Mouse (Mus musculus): ENCODE results near the gene Rwdd1. TPM values are rescaled to one million over a fixed set of nuclear protein-coding genes. Genes with fewer than 3 reads are reported as not detected.
"Not testable (repeated sequence)": the region's sequence is repeated elsewhere in the genome, so short reads cannot be mapped to it uniquely, and the experiment has no call there.

The Rwdd1 gene
- polyA plus RNA-seq, 1 experiment from 2014 or later = 176 TPM

DNA sequence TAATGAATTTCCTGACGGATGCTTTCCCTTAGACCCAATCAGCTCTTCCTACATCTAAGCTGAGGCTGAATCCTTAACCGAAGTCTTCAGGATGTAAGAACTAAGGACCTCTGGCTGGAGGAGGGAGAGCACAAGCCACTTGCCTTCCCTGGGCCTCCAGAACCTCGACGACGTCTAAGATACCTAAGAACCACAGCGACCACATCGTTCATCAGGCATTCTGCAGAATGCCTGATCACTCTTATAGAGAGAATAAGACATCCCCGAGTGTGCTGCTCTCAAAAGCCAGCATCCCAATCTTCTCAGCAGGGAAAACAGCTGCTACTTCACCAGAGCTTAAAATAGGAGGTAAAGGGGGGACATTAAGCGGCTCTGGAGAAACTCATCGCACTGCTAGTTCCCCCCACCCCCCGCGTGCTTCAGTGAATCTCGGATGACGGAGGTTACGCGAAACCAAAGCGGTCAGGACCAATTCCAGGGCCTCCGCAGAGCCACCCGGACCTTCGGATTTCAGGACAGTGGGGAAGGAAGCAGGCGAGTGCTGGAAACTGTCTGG lies 600 bp downstream of the Rwdd1 start:
- Histone ChIP-seq H3K36me3 (ENCODE audit: control insufficient read depth, insufficient read depth, low read length) (no peaks in the 10 kb centered on the region), H3K27me3 (ENCODE audit: control insufficient read depth, insufficient read depth, low read length) (no peaks in the 10 kb centered on the region), H3K4me1 (replicated peaks; ENCODE audit: control insufficient read depth, insufficient read depth, low read length) (no peaks in the 10 kb centered on the region), H3K27ac (ENCODE audit: low read depth, low read length) (peak overlapping the region; percentile 91), H3K4me3 (ENCODE audit: low read depth, low read length) (peak overlapping the region; percentile 89), H3K9me3 (ENCODE audit: control insufficient read depth, low read length) (no peaks in the 10 kb centered on the region), H3K9ac (ENCODE audit: low read depth, low read length) (peak overlapping the region; percentile 91), H3K4me2 (replicated peaks; ENCODE audit: low read depth, low read length) (peak overlapping the region; percentile 61)
- DNase-seq (ENCODE audit: low spot score) (no peak), ATAC-seq (ENCODE audit: low FRiP score) (no peak)
- WGBS = under 1% methylated on average over 21 of the region's 21 CpGs

DNA sequence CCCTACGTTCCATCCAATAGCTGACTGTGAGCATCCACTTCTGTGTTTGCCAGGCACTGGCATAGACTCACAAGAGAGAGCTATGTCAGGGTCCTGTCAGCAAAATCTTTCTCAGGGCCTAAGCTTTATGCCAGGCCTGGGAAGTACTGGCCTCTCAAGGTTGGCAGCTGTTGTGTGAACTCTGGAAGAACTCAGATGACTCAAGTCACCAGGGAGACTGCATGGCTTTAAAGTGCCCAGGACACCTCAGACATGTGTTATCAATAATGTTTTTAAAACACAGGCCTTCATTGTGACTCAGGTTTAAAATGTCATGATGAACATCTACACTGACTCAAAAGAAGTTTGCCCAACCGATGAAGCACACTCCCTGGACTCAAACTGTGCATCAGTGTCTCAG lies 6.2 kb downstream of the Rwdd1 start:
- no peak overlapping the region for H3K9ac ChIP-seq (ENCODE audit: low read depth, low read length)
- H3K4me2 ChIP-seq (replicated peaks; ENCODE audit: low read depth, low read length) = no peak overlapping the region
- H3K4me1 ChIP-seq (replicated peaks; ENCODE audit: control insufficient read depth, insufficient read depth, low read length) = no peaks in the 10 kb centered on the region
- ATAC-seq (ENCODE audit: low FRiP score) (no peak), DNase-seq (ENCODE audit: low spot score) (no peak)
- 85% methylated on average over 2 of the region's 2 CpGs for whole genome bisulfite sequencing
- H3K27me3 ChIP-seq (ENCODE audit: control insufficient read depth, insufficient read depth, low read length) = no peaks in the 10 kb centered on the region
- H3K4me3 ChIP-seq (ENCODE audit: low read depth, low read length) = no peak overlapping the region
- no peak overlapping the region for H3K27ac ChIP-seq (ENCODE audit: low read depth, low read length)
- H3K9me3 ChIP-seq (ENCODE audit: control insufficient read depth, low read length) = no peaks in the 10 kb centered on the region
- no peaks in the 10 kb centered on the region for H3K36me3 ChIP-seq (ENCODE audit: control insufficient read depth, insufficient read depth, low read length)

DNA sequence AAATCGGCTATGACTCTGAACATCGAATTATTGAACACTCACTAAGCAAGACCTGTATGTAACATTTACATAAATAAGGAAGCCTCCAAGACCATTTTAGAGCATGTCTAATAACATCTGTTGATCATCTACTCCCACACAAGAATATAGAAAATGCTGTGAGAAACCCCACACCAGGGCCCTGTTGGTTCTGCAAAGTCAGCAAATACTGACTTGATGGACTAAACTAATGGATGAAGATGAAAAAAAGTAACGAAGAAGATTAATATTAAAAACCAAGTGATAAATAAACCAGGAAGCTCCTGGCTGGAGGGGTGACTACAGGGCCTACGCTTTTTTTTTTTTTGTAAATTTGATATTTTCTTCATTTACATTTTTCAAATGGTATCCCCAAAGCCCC lies 6.8 kb downstream of the Rwdd1 start:
- Histone ChIP-seq H3K4me3 (ENCODE audit: low read depth, low read length) (no peak overlapping the region), H3K4me1 (replicated peaks; ENCODE audit: control insufficient read depth, insufficient read depth, low read length) (no peaks in the 10 kb centered on the region), H3K9me3 (ENCODE audit: control insufficient read depth, low read length) (no peaks in the 10 kb centered on the region), H3K27ac (ENCODE audit: low read depth, low read length) (no peak overlapping the region), H3K36me3 (ENCODE audit: control insufficient read depth, insufficient read depth, low read length) (no peaks in the 10 kb centered on the region), H3K4me2 (replicated peaks; ENCODE audit: low read depth, low read length) (no peak overlapping the region), H3K9ac (ENCODE audit: low read depth, low read length) (no peak overlapping the region), H3K27me3 (ENCODE audit: control insufficient read depth, insufficient read depth, low read length) (no peaks in the 10 kb centered on the region)
- DNase-seq (ENCODE audit: low spot score) = no peak
- WGBS = 96% methylated on average over 4 of the region's 4 CpGs
- no peak for ATAC-seq (ENCODE audit: low FRiP score)

GRCm38 (mm10) chr10:33998397-33998796 lies 21.0 kb downstream of the Rwdd1 start:
- H3K27ac ChIP-seq (ENCODE audit: low read depth, low read length) = no peak overlapping the region
- H3K4me2 ChIP-seq (replicated peaks; ENCODE audit: low read depth, low read length) = no peak overlapping the region
- no peak for ATAC-seq (ENCODE audit: low FRiP score)
- no peak overlapping the region for H3K4me3 ChIP-seq (ENCODE audit: low read depth, low read length)
- H3K4me1 ChIP-seq (replicated peaks; ENCODE audit: control insufficient read depth, insufficient read depth, low read length) = no peaks in the 10 kb centered on the region
- H3K9me3 ChIP-seq (ENCODE audit: control insufficient read depth, low read length) = no peaks in the 10 kb centered on the region
- H3K27me3 ChIP-seq (ENCODE audit: control insufficient read depth, insufficient read depth, low read length) = no peaks in the 10 kb centered on the region
- H3K36me3 ChIP-seq (ENCODE audit: control insufficient read depth, insufficient read depth, low read length) = no peaks in the 10 kb centered on the region; the same call in 1 of the 2 replicates
- DNase-seq (ENCODE audit: low spot score) = no peak
- no peak overlapping the region for H3K9ac ChIP-seq (ENCODE audit: low read depth, low read length)

- not testable (repeated sequence) for H3K36me3 ChIP-seq (ENCODE audit: control insufficient read depth, insufficient read depth, low read length); DNase-seq (ENCODE audit: low spot score); H3K27me3 ChIP-seq (ENCODE audit: control insufficient read depth, insufficient read depth, low read length); H3K9me3 ChIP-seq (ENCODE audit: control insufficient read depth, low read length); H3K27ac ChIP-seq (ENCODE audit: low read depth, low read length); H3K9ac ChIP-seq (ENCODE audit: low read depth, low read length); H3K4me1 ChIP-seq (replicated peaks; ENCODE audit: control insufficient read depth, insufficient read depth, low read length); H3K4me2 ChIP-seq (replicated peaks; ENCODE audit: low read depth, low read length); ATAC-seq (ENCODE audit: low FRiP score); H3K4me3 ChIP-seq (ENCODE audit: low read depth, low read length)
- WGBS = 91% methylated on average over 6 of the region's 8 CpGs
Measured at GRCm38 (mm10) chr10:33996686-33997085, 22.7 kb downstream of the Rwdd1 start.

- H3K4me1 ChIP-seq (replicated peaks; ENCODE audit: control insufficient read depth, insufficient read depth, low read length) = no peaks in the 10 kb centered on the region
- ATAC-seq (ENCODE audit: low FRiP score) (peak; percentile 69), DNase-seq (ENCODE audit: low spot score) (peak; percentile 82)
- no peak overlapping the region for H3K4me2 ChIP-seq (replicated peaks; ENCODE audit: low read depth, low read length)
- no peaks in the 10 kb centered on the region for H3K36me3 ChIP-seq (ENCODE audit: control insufficient read depth, insufficient read depth, low read length)
- no peak overlapping the region for H3K9ac ChIP-seq (ENCODE audit: low read depth, low read length)
- no peaks in the 10 kb centered on the region for H3K9me3 ChIP-seq (ENCODE audit: control insufficient read depth, low read length)
- H3K4me3 ChIP-seq (ENCODE audit: low read depth, low read length) = no peak overlapping the region
- no peaks in the 10 kb centered on the region for H3K27me3 ChIP-seq (ENCODE audit: control insufficient read depth, insufficient read depth, low read length)
- H3K27ac ChIP-seq (ENCODE audit: low read depth, low read length) = no peak overlapping the region
- 24% methylated on average over 4 of the region's 4 CpGs for WGBS
Measured at GRCm38 (mm10) chr10:33986771-33987170, 32.7 kb downstream of the Rwdd1 start.

- no peak for DNase-seq (ENCODE audit: low spot score)
- Histone ChIP-seq H3K36me3 (ENCODE audit: control insufficient read depth, insufficient read depth, low read length) (no peaks in the 10 kb centered on the region), H3K9me3 (ENCODE audit: control insufficient read depth, low read length) (0 out of 2 replicates have a peak, but pooled peaks cover under 1% of the 10 kb centered on the region), H3K27me3 (ENCODE audit: control insufficient read depth, insufficient read depth, low read length) (no peaks in the 10 kb centered on the region), H3K4me1 (replicated peaks; ENCODE audit: control insufficient read depth, insufficient read depth, low read length) (no peaks in the 10 kb centered on the region), H3K4me2 (replicated peaks; ENCODE audit: low read depth, low read length) (no peak overlapping the region), H3K27ac (ENCODE audit: low read depth, low read length) (no peak overlapping the region), H3K4me3 (ENCODE audit: low read depth, low read length) (no peak overlapping the region), H3K9ac (ENCODE audit: low read depth, low read length) (no peak overlapping the region)
- no peak for ATAC-seq (ENCODE audit: low FRiP score)
- WGBS = 94% methylated on average over 7 of the region's 7 CpGs
Measured at GRCm38 (mm10) chr10:33974781-33975494, 44.5 kb downstream of the Rwdd1 start.

DNA sequence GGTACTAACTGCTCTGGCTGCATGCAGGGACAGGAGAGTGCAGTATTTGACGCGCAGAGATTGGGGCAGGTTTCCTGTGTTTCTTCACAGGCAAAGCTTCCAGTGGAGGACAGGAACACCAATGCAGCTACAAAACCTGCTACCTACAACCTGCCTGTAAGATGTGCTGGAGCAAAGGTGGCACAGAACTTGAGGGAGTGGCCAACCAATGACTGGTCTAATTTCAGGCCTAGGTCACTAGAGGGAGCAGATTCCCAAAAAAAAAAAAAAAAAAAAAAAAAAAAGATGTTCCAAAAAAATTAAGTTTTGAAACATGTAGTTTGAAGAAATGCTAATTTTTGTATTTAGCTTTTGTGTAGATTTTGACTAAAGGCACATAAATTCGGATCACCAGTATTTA lies 66.9 kb downstream of the Rwdd1 start:
- no peaks in the 10 kb centered on the region for H3K27me3 ChIP-seq (ENCODE audit: control insufficient read depth, insufficient read depth, low read length)
- H3K4me1 ChIP-seq (replicated peaks; ENCODE audit: control insufficient read depth, insufficient read depth, low read length) = no peaks in the 10 kb centered on the region
- H3K4me2 ChIP-seq (replicated peaks; ENCODE audit: low read depth, low read length) = no peak overlapping the region
- H3K4me3 ChIP-seq (ENCODE audit: low read depth, low read length) = no peak overlapping the region
- H3K36me3 ChIP-seq (ENCODE audit: control insufficient read depth, insufficient read depth, low read length) = no peaks in the 10 kb centered on the region
- DNase-seq (ENCODE audit: low spot score) = no peak
- H3K27ac ChIP-seq (ENCODE audit: low read depth, low read length) = no peak overlapping the region
- H3K9ac ChIP-seq (ENCODE audit: low read depth, low read length) = no peak overlapping the region
- ATAC-seq (ENCODE audit: low FRiP score) = no peak
- no peaks in the 10 kb centered on the region for H3K9me3 ChIP-seq (ENCODE audit: control insufficient read depth, low read length)
- 80% methylated on average over 3 of the region's 3 CpGs for WGBS

Data from hindbrain, embryonic 11.5 days (tissue).